Mouse (Mus musculus): ENCODE measurements around the gene Mrpl54.

DNA sequence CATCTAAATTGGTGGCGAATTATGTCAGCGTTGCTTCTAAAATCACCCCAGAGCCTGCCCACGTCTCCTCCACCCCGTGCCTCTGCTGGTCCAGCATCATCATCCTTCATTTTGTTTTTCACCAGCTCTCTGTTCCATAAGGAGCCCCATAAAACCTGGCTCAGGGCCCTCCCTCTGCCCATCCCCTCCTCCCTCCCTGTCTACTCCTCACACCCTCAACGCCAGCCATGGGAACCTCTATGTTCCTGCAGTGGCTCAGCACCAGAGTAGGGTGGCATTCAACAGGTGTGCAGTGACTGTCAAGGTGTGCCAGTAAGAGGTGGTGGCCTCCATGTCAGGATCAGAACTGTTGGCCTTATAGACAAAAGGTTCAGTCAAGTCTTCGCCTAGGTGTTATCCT, 28.5 kb upstream of the Mrpl54 start:
- TF ChIP-seq CTCF (IDR thresholded peaks at IDR 0.05): no peak
- no peak for TF ChIP-seq POLR2A (IDR thresholded peaks at IDR 0.05; ENCODE audit: insufficient read depth, low read depth, low read length)
- no peak for TF ChIP-seq EP300 (IDR thresholded peaks at IDR 0.05; ENCODE audit: insufficient read depth, low read depth, low read length)

All from heart, adult 2 months (tissue).